27 mouse cellular contexts compared by ENCODE assay signal in the genomic region with DNA sequence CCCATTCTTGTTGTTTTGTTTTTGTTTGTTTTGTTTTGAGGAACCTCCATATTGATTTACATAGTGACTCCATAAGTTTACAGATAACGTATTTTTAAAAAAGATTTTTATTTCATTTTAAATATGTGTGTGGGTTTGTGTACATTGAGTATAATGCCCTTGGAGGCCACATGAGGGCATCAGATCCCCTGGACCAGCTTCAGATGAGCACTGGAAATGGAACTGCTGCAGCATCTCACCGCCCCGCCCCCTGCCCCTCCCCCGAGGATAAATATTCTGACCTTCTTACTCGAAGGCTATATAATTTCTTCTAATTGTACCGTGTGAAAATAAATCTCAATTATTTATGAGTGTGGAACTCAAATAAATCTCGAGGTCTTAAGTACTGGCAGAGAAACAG. TPM values are rescaled to one million over a fixed set of nuclear protein-coding genes. Genes with fewer than 3 reads are reported as not detected.
DNase-seq lines count a peak whose midpoint lies in the region; ATAC-seq and TF ChIP-seq lines count a peak whose summit lies in the region.
"Had no signal": no experiment of that assay in that cellular context is flagged by ENCODE, and none has a peak within 500 bp of the region (broad histone marks: within the 10 kb centered on the region; RNA-seq: fewer than 3 reads in every experiment).

No protein-coding gene starts in this region.

- no peak for TF ChIP-seq POLR2A in brain, embryonic 14.5 days (IDR thresholded peaks at IDR 0.05; ENCODE audit: borderline replicate concordance, extremely low read depth, insufficient read depth, insufficient read length, poor library complexity, severe bottlenecking)

- H3K4me1 ChIP-seq in kidney, embryonic 15.5 days: no peaks in the 10 kb centered on the region
- H3K4me1 ChIP-seq: embryonic facial prominence, embryonic 13.5 days; forebrain, embryonic 13.5 days; heart, embryonic 15.5 days; hindbrain, embryonic 15.5 days; intestine, embryonic 15.5 days; liver, embryonic 13.5 days; neural tube, embryonic 13.5 days had no signal

- DNase-seq in cerebellum, postnatal 10 days: peak; percentile 37 to 43
- DNase-seq in kidney, postnatal 4 days: peak; percentile 59 to 63
- DNase-seq in 3T3-L1 (ENCODE audit: low read depth, low spot score): peak; percentile 12
- DNase-seq in brain, embryonic 14.5 days (ENCODE audit: low read depth): no peak
- no peak for DNase-seq in testis, postnatal 14 days (ENCODE audit: low spot score)
- DNase-seq: adrenal gland, adult 8-10 months; B cell, adult 2 months; cerebellum, adult 9-10 months; gastrocnemius, adult 2 months; heart, postnatal 4 days; kidney, adult 8-10 months; liver, embryonic 13.5 days; lung, postnatal 4 days; midbrain, embryonic 14.5 days; thymus, postnatal 25 days had no signal

- no peak overlapping the region for H3K27ac ChIP-seq in kidney, embryonic 15.5 days
- H3K27ac ChIP-seq: embryonic facial prominence, embryonic 13.5 days; forebrain, embryonic 13.5 days; gastrocnemius, adult 2 months; heart, embryonic 15.5 days; hindbrain, embryonic 15.5 days; intestine, embryonic 15.5 days; liver, embryonic 13.5 days; neural tube, embryonic 13.5 days had no signal

- no peak overlapping the region for H3K4me2 ChIP-seq in kidney, embryonic 15.5 days
- H3K4me2 ChIP-seq: embryonic facial prominence, embryonic 13.5 days; forebrain, embryonic 13.5 days; heart, embryonic 15.5 days; hindbrain, embryonic 15.5 days; intestine, embryonic 15.5 days; liver, embryonic 13.5 days; neural tube, embryonic 13.5 days had no signal

- no peak overlapping the region for H3K9ac ChIP-seq in kidney, embryonic 15.5 days
- H3K9ac ChIP-seq: embryonic facial prominence, embryonic 13.5 days; forebrain, embryonic 13.5 days; heart, embryonic 15.5 days; hindbrain, embryonic 15.5 days; intestine, embryonic 15.5 days; liver, embryonic 13.5 days; neural tube, embryonic 13.5 days had no signal

- H3K36me3 ChIP-seq in kidney, embryonic 15.5 days: no peaks in the 10 kb centered on the region
- H3K36me3 ChIP-seq: embryonic facial prominence, embryonic 13.5 days; heart, embryonic 15.5 days; hindbrain, embryonic 15.5 days; intestine, embryonic 15.5 days; liver, embryonic 13.5 days; neural tube, embryonic 13.5 days had no signal

- no peaks in the 10 kb centered on the region for H3K27me3 ChIP-seq in kidney, embryonic 15.5 days
- H3K27me3 ChIP-seq: embryonic facial prominence, embryonic 13.5 days; forebrain, embryonic 13.5 days; heart, embryonic 15.5 days; hindbrain, embryonic 15.5 days; intestine, embryonic 15.5 days; liver, embryonic 13.5 days; neural tube, embryonic 13.5 days had no signal

- WGBS in kidney, embryonic 15.5 days: 42% methylated on average over 7 of the region's 7 CpGs

- H3K4me3 ChIP-seq in kidney, embryonic 15.5 days (replicated peaks): no peak overlapping the region
- H3K4me3 ChIP-seq: embryonic facial prominence, embryonic 13.5 days; erythroblast, embryonic 14.5 days; forebrain, embryonic 13.5 days; gastrocnemius, adult 2 months; heart, embryonic 15.5 days; hindbrain, embryonic 15.5 days; intestine, embryonic 15.5 days; liver, embryonic 13.5 days; myocyte; neural tube, embryonic 13.5 days had no signal

- H3K9me3 ChIP-seq in kidney, embryonic 15.5 days (replicated peaks): no peaks in the 10 kb centered on the region
- H3K9me3 ChIP-seq: embryonic facial prominence, embryonic 13.5 days; forebrain, embryonic 13.5 days; heart, embryonic 15.5 days; hindbrain, embryonic 15.5 days; intestine, embryonic 15.5 days; liver, embryonic 13.5 days; neural tube, embryonic 13.5 days had no signal

- peak; percentile 19; the same call in 1 of the 2 replicates for TF ChIP-seq CTCF in brain, embryonic 14.5 days (IDR thresholded peaks at IDR 0.05; ENCODE audit: borderline replicate concordance, extremely low read depth, insufficient read depth, insufficient read length)

- no peak for ATAC-seq in cerebellum, adult (ENCODE audit: insufficient number of reproducible peaks, low FRiP score, low TSS enrichment)
- no peak for ATAC-seq in kidney, embryonic 15.5 days (replicated peaks; ENCODE audit: low FRiP score)
- ATAC-seq: forebrain, embryonic 13.5 days; intestine, embryonic 15.5 days had no signal

RNA-seq across cellular contexts. Expression of gene Caln1, which starts 14.0 kb away (rescaled TPM):
- polyA plus RNA-seq in kidney, embryonic 15.5 days (2015; fragmentation: Nextera tagmentation; extraction: Ambion mirVana): 0.78 and 1.1 TPM in 2 replicates
- 3.1 and 6.9 TPM in 2 replicates for polyA plus RNA-seq in brain, embryonic 14.5 days (2012; rRNA removed)
- polyA plus RNA-seq: liver, embryonic 13.5 days; lung, embryonic 16.5 days; myocyte; spleen, adult 2 months had no signal

RNA-seq across cellular contexts. Expression of gene A330070K13Rik, which starts 29.2 kb away (rescaled TPM):
- not detected in 2 replicates for polyA plus RNA-seq in kidney, embryonic 15.5 days (2015; fragmentation: Nextera tagmentation; extraction: Ambion mirVana)
- not detected in 2 replicates for polyA plus RNA-seq in brain, embryonic 14.5 days (2012; rRNA removed)
- polyA plus RNA-seq: embryonic facial prominence, embryonic 13.5 days; erythroblast, embryonic 14.5 days; forebrain, embryonic 13.5 days; heart, embryonic 15.5 days; intestine, embryonic 15.5 days; liver, embryonic 13.5 days; lung, embryonic 16.5 days; midbrain, embryonic 14.5 days; myocyte; neural tube, embryonic 13.5 days; spleen, adult 2 months had no signal

Comparison
In these comparisons a context has a peak if more than half of its experiments do, and no peak if none do; other contexts are left out.
1. DNase-seq: peak in cerebellum, postnatal 10 days (2 of 2), kidney, postnatal 4 days (2 of 2) and 3T3-L1 (single experiment); none in brain, embryonic 14.5 days (single experiment) and testis, postnatal 14 days (single experiment).